In the genomic region with DNA sequence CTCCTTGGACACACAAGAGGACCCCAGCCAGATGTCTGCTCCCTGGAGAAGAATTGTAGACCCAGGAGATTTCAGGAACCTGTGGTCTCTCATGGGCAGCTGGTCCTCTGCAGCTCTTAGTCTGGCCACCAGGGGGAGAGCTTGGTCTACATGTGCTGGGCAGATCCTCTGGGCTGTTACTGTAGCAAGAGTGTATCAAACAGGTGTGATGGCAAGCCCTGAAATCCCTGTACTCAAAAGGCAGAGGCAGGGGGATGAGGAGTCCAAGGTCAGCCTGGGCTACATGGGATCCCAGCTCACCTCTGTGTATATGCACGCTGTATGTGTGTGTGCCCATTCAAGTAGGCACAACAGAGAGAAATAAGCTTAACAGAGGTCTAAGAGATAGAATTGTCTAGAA, we compare ENCODE assay signal across 7 mouse cellular contexts. TPM values are rescaled to one million over a fixed set of nuclear protein-coding genes. Genes with fewer than 3 reads are reported as not detected.
DNase-seq lines count a peak whose midpoint lies in the region; ATAC-seq lines count a peak whose summit lies in the region.

No protein-coding gene starts in this region.

- ATAC-seq in intestine, embryonic 15.5 days, result peak; percentile 75
- peak; percentile 62 for ATAC-seq in midbrain, embryonic 15.5 days (replicated peaks)

- peak; percentile 84 to 88 for DNase-seq in adrenal gland, adult 18-20 months (ENCODE audit: low spot score in 2 of 2)
- DNase-seq in cerebellum, postnatal 4 days (ENCODE audit: low spot score in 2 of 2), result peak; percentile 79 to 87
- DNase-seq in gastrocnemius, postnatal 14 days, result peak; percentile 79
- DNase-seq in left cerebral cortex, postnatal 10 days (ENCODE audit: extremely low spot score in 1 of 2, low spot score in 2 of 2), result peak; percentile 82 to 84
- peak; percentile 31 to 70 for DNase-seq in spleen, postnatal 10 days (ENCODE audit: low spot score in 2 of 2)

- H3K36me3 ChIP-seq in intestine, embryonic 15.5 days, result no peaks in the 10 kb centered on the region
- no peaks in the 10 kb centered on the region for H3K36me3 ChIP-seq in midbrain, embryonic 15.5 days (replicated peaks)

- H3K4me2 ChIP-seq in intestine, embryonic 15.5 days (replicated peaks), result no peak overlapping the region
- H3K4me2 ChIP-seq in midbrain, embryonic 15.5 days, result no peak overlapping the region

- no peak overlapping the region for H3K4me3 ChIP-seq in intestine, embryonic 15.5 days (replicated peaks)
- no peak overlapping the region for H3K4me3 ChIP-seq in midbrain, embryonic 15.5 days

- peaks cover 30% of the 10 kb centered on the region for H3K4me1 ChIP-seq in intestine, embryonic 15.5 days (replicated peaks)
- H3K4me1 ChIP-seq in midbrain, embryonic 15.5 days, result peaks cover 2% of the 10 kb centered on the region; the same call in 1 of the 2 replicates

- H3K9me3 ChIP-seq in intestine, embryonic 15.5 days, result no peaks in the 10 kb centered on the region
- no peaks in the 10 kb centered on the region for H3K9me3 ChIP-seq in midbrain, embryonic 15.5 days

- no peak overlapping the region for H3K9ac ChIP-seq in intestine, embryonic 15.5 days
- H3K9ac ChIP-seq in midbrain, embryonic 15.5 days, result no peak overlapping the region

- no peaks in the 10 kb centered on the region for H3K27me3 ChIP-seq in intestine, embryonic 15.5 days (replicated peaks)
- H3K27me3 ChIP-seq in midbrain, embryonic 15.5 days (replicated peaks), result no peaks in the 10 kb centered on the region

- H3K27ac ChIP-seq in intestine, embryonic 15.5 days, result no peak overlapping the region
- H3K27ac ChIP-seq in midbrain, embryonic 15.5 days, result no peak overlapping the region

- 88% methylated on average over 1 of the region's 1 CpGs for WGBS in intestine, embryonic 15.5 days
- WGBS in midbrain, embryonic 15.5 days, result 52% methylated on average over 1 of the region's 1 CpGs

- intact Hi-C loops in gastrocnemius, postnatal 14 days (cut with DNase I; ENCODE audit: low total_unique reads), result loop anchor here (5.0 kb wide), 1 partner anchor 139 kb away; no protein-coding TSS in a partner anchor
- intact Hi-C loops in left cerebral cortex, postnatal 10 days (cut with DNase I), result loop anchor here (5.0 kb wide), 1 partner anchor 159 kb away; no protein-coding TSS in a partner anchor

RNA-seq across cellular contexts. Expression of a gene that starts 59.0 kb away (rescaled TPM):
- 100 to 1,000 TPM; 131 to 150 TPM for total RNA-seq in adrenal gland, adult 18-20 months (2021)
- total RNA-seq in gastrocnemius, postnatal 14 days (2021), result 100 to 1,000 TPM; 297 to 319 TPM
- 60.2 and 61.4 TPM in 2 replicates for polyA plus RNA-seq in intestine, embryonic 15.5 days (2015; fragmentation: Nextera tagmentation; extraction: Ambion mirVana)
- 10 to 100 TPM; 76.7 to 80.6 TPM for total RNA-seq in left cerebral cortex, postnatal 10 days (2021)
- polyA plus RNA-seq in midbrain, embryonic 15.5 days (2015; fragmentation: Nextera tagmentation; extraction: Ambion mirVana), result 43.7 and 47.5 TPM in 2 replicates

RNA-seq across cellular contexts. Expression of a gene that starts 59.1 kb away (rescaled TPM):
- total RNA-seq in adrenal gland, adult 18-20 months (2021), result 100 to 1,000 TPM; 250 to 364 TPM
- 100 to 1,000 TPM; 636 to 736 TPM for total RNA-seq in gastrocnemius, postnatal 14 days (2021)
- polyA plus RNA-seq in intestine, embryonic 15.5 days (2015; fragmentation: Nextera tagmentation; extraction: Ambion mirVana), result 161 and 170 TPM in 2 replicates
- total RNA-seq in left cerebral cortex, postnatal 10 days (2021), result 100 to 1,000 TPM; 115 to 123 TPM
- polyA plus RNA-seq in midbrain, embryonic 15.5 days (2015; fragmentation: Nextera tagmentation; extraction: Ambion mirVana), result 90.6 and 102 TPM in 2 replicates
